Mouse (Mus musculus) neural tube, postnatal 0 days (tissue): ENCODE measurements around the gene Cd163l1. TPM values are rescaled to one million over a fixed set of nuclear protein-coding genes. Genes with fewer than 3 reads are reported as not detected.

Source experiments
- polyA plus RNA-seq: library from polyadenylated mRNA; unstranded; fragments of >200 nt; fragmentation: Nextera tagmentation; extraction: Ambion mirVana; gene quantifications from 2 replicates; pipeline ENCODE4 v1.2.1, GENCODE M21; 2015

Gene Cd163l1
- not detected in 2 replicates for polyA plus RNA-seq

GRCm38 (mm10) chr7:140217967-140218366 lies at the start of gene Cd163l1:
Gene Cd163l1, plus strand, starts transcription at chr7:140218267.

GRCm38 (mm10) chr7:140172936-140173335 lies 45.1 kb upstream of the Cd163l1 start, which contains the start of gene Olfr523:
Gene Olfr523, plus strand, starts transcription at chr7:140173217.

GRCm38 (mm10) chr7:140205864-140206263 lies 12.2 kb upstream of the Cd163l1 start, which contains the start of gene Olfr524:
Gene Olfr524, minus strand, starts transcription at chr7:140205964.

GRCm38 (mm10) chr7:140247216-140247615 lies 29.1 kb downstream of the Cd163l1 start, which contains the start of gene 5830411N06Rik:
Gene 5830411N06Rik, plus strand, starts transcription at chr7:140247284.

Other genes with a start within 250 kb of the Cd163l1 start
- gene 6430531B16Rik, start 239.5 kb upstream of the Cd163l1 start, polyA plus RNA-seq: 1.1 and 1.5 TPM in 2 replicates
- gene Adam8, start 225.7 kb upstream of the Cd163l1 start, polyA plus RNA-seq: 0.85 and 0.88 TPM in 2 replicates
- 52.0 and 54.8 TPM in 2 replicates for gene Zfp511, start 181.9 kb upstream of the Cd163l1 start, polyA plus RNA-seq
- 44.1 and 46.2 TPM in 2 replicates for gene Tubgcp2, start 181.6 kb upstream of the Cd163l1 start, polyA plus RNA-seq
- gene Msx3, start 169.2 kb upstream of the Cd163l1 start, polyA plus RNA-seq: 0.79 and 0.99 TPM in 2 replicates
- gene Caly, start 135.7 kb upstream of the Cd163l1 start, polyA plus RNA-seq: 625 and 662 TPM in 2 replicates
- not detected in 2 replicates for gene Prap1, start 124.9 kb upstream of the Cd163l1 start, polyA plus RNA-seq
- 64.5 and 69.4 TPM in 2 replicates for gene Fuom, start 115.8 kb upstream of the Cd163l1 start, polyA plus RNA-seq
- 8.7 and 11.0 TPM in 2 replicates for gene Paox, start 102.5 kb upstream of the Cd163l1 start, polyA plus RNA-seq
- 127 and 133 TPM in 2 replicates for gene Echs1, start 101.8 kb upstream of the Cd163l1 start, polyA plus RNA-seq
- gene Mtg1, start 80.7 kb upstream of the Cd163l1 start, polyA plus RNA-seq: 30.5 and 34.5 TPM in 2 replicates
- gene Sprn, start 63.4 kb upstream of the Cd163l1 start, polyA plus RNA-seq: 31.2 and 31.7 TPM in 2 replicates
- gene Olfr522, start 53.5 kb upstream of the Cd163l1 start, polyA plus RNA-seq: not detected in 2 replicates
- gene Olfr523, start 45.0 kb upstream of the Cd163l1 start, polyA plus RNA-seq: not detected in 2 replicates
- gene Olfr524, start 12.3 kb upstream of the Cd163l1 start, polyA plus RNA-seq: not detected in 2 replicates
- not detected in 2 replicates for gene 5830411N06Rik, start 29.0 kb downstream of the Cd163l1 start, polyA plus RNA-seq
- gene Olfr525, start 102.6 kb downstream of the Cd163l1 start, polyA plus RNA-seq: not detected in 2 replicates
- gene Olfr527, start 115.8 kb downstream of the Cd163l1 start, polyA plus RNA-seq: not detected in 2 replicates
- gene Olfr60, start 143.4 kb downstream of the Cd163l1 start, polyA plus RNA-seq: not detected in 2 replicates
- not detected in 2 replicates for gene Olfr530, start 158.1 kb downstream of the Cd163l1 start, polyA plus RNA-seq
- not detected in 2 replicates for gene Olfr531, start 184.7 kb downstream of the Cd163l1 start, polyA plus RNA-seq
- gene Olfr532, start 203.4 kb downstream of the Cd163l1 start, polyA plus RNA-seq: not detected in 2 replicates
- gene Olfr533, start 245.1 kb downstream of the Cd163l1 start, polyA plus RNA-seq: not detected in 2 replicates